Mouse (Mus musculus): Measurements from ENCODE around the gene Apof. TPM values are rescaled to one million over a fixed set of nuclear protein-coding genes. Genes with fewer than 3 reads are reported as not detected.
A peak's percentile ranks its signal among the peaks of the same experiment; 100 is the strongest.

The Apof gene
- not detected for total RNA-seq (2021)

- DNase-seq (ENCODE audit: extremely low spot score in 1 of 2, low spot score in 1 of 2), result no peak
These were observed at the start of gene Apof for GRCm38 (mm10) chr10:128268371-128268770. Gene Apof, plus strand, starts transcription at chr10:128268671.

GRCm38 (mm10) chr10:128221533-128222286, 46.8 kb upstream of the Apof start:
- DNase-seq (ENCODE audit: extremely low spot score in 1 of 2, low spot score in 1 of 2), result no peak

- no peak for DNase-seq (ENCODE audit: extremely low spot score in 1 of 2, low spot score in 1 of 2)
These were observed 43.4 kb upstream of the Apof start for GRCm38 (mm10) chr10:128225064-128225463.

GRCm38 (mm10) chr10:128225538-128225937, 42.9 kb upstream of the Apof start, which contains the start of gene Mip:
Gene Mip, plus strand, starts transcription at chr10:128225838.
- DNase-seq (ENCODE audit: extremely low spot score in 1 of 2, low spot score in 1 of 2), result no peak

- no peak for DNase-seq (ENCODE audit: extremely low spot score in 1 of 2, low spot score in 1 of 2)
These were observed 40.9 kb upstream of the Apof start for GRCm38 (mm10) chr10:128227592-128227991.

GRCm38 (mm10) chr10:128228009-128228408, 40.5 kb upstream of the Apof start:
- DNase-seq (ENCODE audit: extremely low spot score in 1 of 2, low spot score in 1 of 2), result no peak

- no peak for DNase-seq (ENCODE audit: extremely low spot score in 1 of 2, low spot score in 1 of 2)
These were observed 37.9 kb upstream of the Apof start for GRCm38 (mm10) chr10:128230582-128230981.

GRCm38 (mm10) chr10:128231146-128231545, 37.3 kb upstream of the Apof start:
- DNase-seq (ENCODE audit: extremely low spot score in 1 of 2, low spot score in 1 of 2), result no peak

- DNase-seq (ENCODE audit: extremely low spot score in 1 of 2, low spot score in 1 of 2), result peak; percentile 81 to 93
These were observed 36.6 kb upstream of the Apof start, which contains the start of gene Timeless for GRCm38 (mm10) chr10:128231697-128232419. Gene Timeless, plus strand, starts transcription at chr10:128232065.

GRCm38 (mm10) chr10:128232420-128232985, 36.0 kb upstream of the Apof start:
- DNase-seq (ENCODE audit: extremely low spot score in 1 of 2, low spot score in 1 of 2), result peak in 1 of 2 experiments; percentile 14

GRCm38 (mm10) chr10:128236321-128236720, 32.1 kb upstream of the Apof start:
- DNase-seq (ENCODE audit: extremely low spot score in 1 of 2, low spot score in 1 of 2), result no peak

- DNase-seq (ENCODE audit: extremely low spot score in 1 of 2, low spot score in 1 of 2), result no peak
These were observed 30.5 kb upstream of the Apof start for GRCm38 (mm10) chr10:128237807-128238480.

GRCm38 (mm10) chr10:128239140-128239539, 29.3 kb upstream of the Apof start:
- DNase-seq (ENCODE audit: extremely low spot score in 1 of 2, low spot score in 1 of 2), result no peak

- DNase-seq (ENCODE audit: extremely low spot score in 1 of 2, low spot score in 1 of 2), result no peak
These were observed 28.3 kb upstream of the Apof start for GRCm38 (mm10) chr10:128240131-128240530.

- DNase-seq (ENCODE audit: extremely low spot score in 1 of 2, low spot score in 1 of 2), result no peak
These were observed 25.2 kb upstream of the Apof start for GRCm38 (mm10) chr10:128243252-128243651.

GRCm38 (mm10) chr10:128244121-128244520, 24.4 kb upstream of the Apof start:
- DNase-seq (ENCODE audit: extremely low spot score in 1 of 2, low spot score in 1 of 2), result no peak

- DNase-seq (ENCODE audit: extremely low spot score in 1 of 2, low spot score in 1 of 2), result no peak
These were observed 21.3 kb upstream of the Apof start for GRCm38 (mm10) chr10:128247020-128247732.

- no peak for DNase-seq (ENCODE audit: extremely low spot score in 1 of 2, low spot score in 1 of 2)
These were observed 17.9 kb upstream of the Apof start for GRCm38 (mm10) chr10:128250565-128250964.

- DNase-seq (ENCODE audit: extremely low spot score in 1 of 2, low spot score in 1 of 2), result no peak
These were observed 14.7 kb upstream of the Apof start, which contains the start of gene Apon for GRCm38 (mm10) chr10:128253677-128254255. Gene Apon, plus strand, starts transcription at chr10:128254096.

- no peak for DNase-seq (ENCODE audit: extremely low spot score in 1 of 2, low spot score in 1 of 2)
These were observed 12.5 kb upstream of the Apof start for GRCm38 (mm10) chr10:128255925-128256324.

Data from layer of hippocampus, postnatal 25 days (tissue).